Mouse (Mus musculus) intestine, embryonic 16.5 days (tissue): ENCODE data around the gene Kidins220. TPM values are rescaled to one million over a fixed set of nuclear protein-coding genes. Genes with fewer than 3 reads are reported as not detected.

Source experiments
- ATAC-seq: fragments of 200-750 bp; cut with Nextera tagmentation; 2 replicates; pipeline ENCODE4 v1.8.0; 2017; ENCODE audit warnings: moderate TSS enrichment, moderate library complexity
- H3K27ac ChIP-seq: fragments of 300-500 bp; sonication (generic); 2 replicates; pipeline ENCODE4 v1.5.1; 2014; ENCODE audit warnings: mild to moderate bottlenecking, low read length
- H3K27me3 ChIP-seq: fragments of 300-500 bp; sonication (generic); replicated peaks from 2 replicates; pipeline ENCODE4 v1.6.1; 2014; ENCODE audit warnings: low read length, control low read depth, mixed read lengths; ENCODE audit not compliant: control insufficient read depth, insufficient read depth
- H3K36me3 ChIP-seq: fragments of 300-500 bp; sonication (generic); 2 replicates; pipeline ENCODE4 v1.6.1; 2014; ENCODE audit warnings: low read length, control low read depth; ENCODE audit not compliant: control insufficient read depth, insufficient read depth
- H3K4me1 ChIP-seq: fragments of 300-500 bp; sonication (generic); 2 replicates; pipeline ENCODE4 v1.6.1; 2014; ENCODE audit warnings: low read length, control low read depth, mixed read lengths; ENCODE audit not compliant: control insufficient read depth, insufficient read depth
- H3K4me2 ChIP-seq: fragments of 300-500 bp; sonication (generic); 2 replicates; pipeline ENCODE4 v1.6.1; 2014; ENCODE audit warnings: low read depth, low read length, control low read depth
- H3K4me3 ChIP-seq: fragments of 300-500 bp; sonication (generic); 2 replicates; pipeline ENCODE4 v1.5.1; 2014; ENCODE audit warnings: mild to moderate bottlenecking, low read length
- H3K9ac ChIP-seq: fragments of 300-500 bp; sonication (generic); 2 replicates; pipeline ENCODE4 v1.6.1; 2014; ENCODE audit warnings: low read depth, low read length
- H3K9me3 ChIP-seq: fragments of 300-500 bp; sonication (generic); 2 replicates; pipeline ENCODE4 v1.6.1; 2016; ENCODE audit warnings: low read length, control low read depth; ENCODE audit not compliant: control insufficient read depth
- WGBS: fragments of 180-500 bp; shearing (Covaris S2); extraction: QIAGEN DNeasy Blood & Tissue Kit; methylation state at CpG from one replicate; pipeline ENCODE4 v1.1.7; 2014; 5-methylcytosine and 5-hydroxymethylcytosine counted together
- polyA plus RNA-seq: library from polyadenylated mRNA; unstranded; fragments of >200 nt; fragmentation: Nextera tagmentation; extraction: Ambion mirVana; gene quantifications from 2 replicates; pipeline ENCODE4 v1.2.1, GENCODE M21; 2015

Kidins220 gene
- polyA plus RNA-seq, 1 experiment from 2014 or later, result 19.1 TPM

DNA sequence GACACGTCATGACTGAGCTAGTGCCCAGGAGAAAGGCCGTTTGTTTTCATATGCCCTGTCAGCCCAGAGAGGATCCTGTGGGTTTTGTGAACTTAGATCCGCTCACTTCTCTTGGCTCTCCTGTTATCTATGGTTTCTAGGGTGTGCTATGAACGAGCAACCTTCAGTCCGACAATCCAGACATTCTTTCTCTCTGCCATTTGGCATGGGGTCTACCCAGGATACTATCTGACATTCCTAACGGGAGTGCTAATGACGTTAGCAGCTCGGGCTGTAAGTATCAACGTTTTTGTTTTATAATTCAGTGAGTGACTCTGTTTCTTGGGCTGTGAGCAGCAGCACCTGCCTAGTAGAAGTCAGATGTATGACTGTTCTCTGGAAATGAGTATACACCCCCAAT is 19.6 kb upstream of the Kidins220 start:
- 82% methylated on average over 9 of the region's 9 CpGs for WGBS
- H3K27me3 ChIP-seq, result no peaks in the 10 kb centered on the region
- no peak overlapping the region for H3K9ac ChIP-seq
- H3K27ac ChIP-seq, result no peak overlapping the region
- no peak overlapping the region for H3K4me2 ChIP-seq
- H3K4me3 ChIP-seq, result no peak overlapping the region
- no peaks in the 10 kb centered on the region; the same call in 1 of the 2 replicates for H3K36me3 ChIP-seq
- H3K9me3 ChIP-seq, result no peaks in the 10 kb centered on the region
- no peak for ATAC-seq
- no peaks in the 10 kb centered on the region for H3K4me1 ChIP-seq

DNA sequence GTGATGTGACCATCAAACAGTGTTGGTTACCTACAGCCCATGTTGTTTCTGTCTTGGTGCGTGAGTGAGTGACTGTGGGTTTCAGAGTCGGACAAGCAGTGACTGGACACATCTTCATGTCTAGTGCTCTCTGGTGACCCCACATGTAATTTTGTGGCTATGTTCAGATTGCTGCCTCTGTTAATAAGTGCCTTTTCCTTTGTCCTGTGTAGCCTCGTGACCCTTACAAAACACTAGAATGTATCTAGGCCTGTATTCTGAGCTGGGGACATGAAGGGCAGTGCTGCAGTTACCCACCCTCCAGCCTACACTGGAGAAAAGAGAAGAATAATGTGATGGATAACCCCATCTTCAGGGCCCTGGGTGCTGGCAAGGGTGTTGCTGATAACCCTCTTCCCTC is 16.2 kb upstream of the Kidins220 start:
- Histone ChIP-seq H3K4me3 (no peak overlapping the region), H3K4me2 (no peak overlapping the region), H3K4me1 (no peaks in the 10 kb centered on the region), H3K36me3 (no peaks in the 10 kb centered on the region; the same call in 1 of the 2 replicates), H3K9ac (no peak overlapping the region), H3K27me3 (no peaks in the 10 kb centered on the region), H3K27ac (no peak overlapping the region), H3K9me3 (no peaks in the 10 kb centered on the region)
- WGBS, result 94% methylated on average over 3 of the region's 3 CpGs
- ATAC-seq, result no peak

DNA sequence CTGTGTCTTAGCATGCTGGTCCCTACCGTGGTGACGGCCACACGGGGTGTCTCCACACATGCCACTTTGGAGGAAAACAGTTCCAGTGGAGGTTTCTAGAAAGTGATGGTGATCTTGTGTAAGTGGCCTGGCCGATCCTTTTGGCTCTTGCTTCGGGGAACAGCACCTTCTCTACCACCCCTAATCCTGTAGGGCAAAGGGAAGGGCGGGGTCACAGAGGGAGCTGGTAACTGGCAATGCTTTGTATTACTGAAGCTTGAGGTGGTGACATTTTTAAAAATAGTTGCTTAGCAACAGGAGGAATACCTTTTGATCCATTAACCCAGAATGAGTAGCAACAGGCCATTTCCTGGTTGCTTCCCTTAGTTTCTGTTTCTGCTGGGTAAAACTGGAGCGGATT is 12.9 kb upstream of the Kidins220 start:
- H3K4me1 ChIP-seq, result no peaks in the 10 kb centered on the region

DNA sequence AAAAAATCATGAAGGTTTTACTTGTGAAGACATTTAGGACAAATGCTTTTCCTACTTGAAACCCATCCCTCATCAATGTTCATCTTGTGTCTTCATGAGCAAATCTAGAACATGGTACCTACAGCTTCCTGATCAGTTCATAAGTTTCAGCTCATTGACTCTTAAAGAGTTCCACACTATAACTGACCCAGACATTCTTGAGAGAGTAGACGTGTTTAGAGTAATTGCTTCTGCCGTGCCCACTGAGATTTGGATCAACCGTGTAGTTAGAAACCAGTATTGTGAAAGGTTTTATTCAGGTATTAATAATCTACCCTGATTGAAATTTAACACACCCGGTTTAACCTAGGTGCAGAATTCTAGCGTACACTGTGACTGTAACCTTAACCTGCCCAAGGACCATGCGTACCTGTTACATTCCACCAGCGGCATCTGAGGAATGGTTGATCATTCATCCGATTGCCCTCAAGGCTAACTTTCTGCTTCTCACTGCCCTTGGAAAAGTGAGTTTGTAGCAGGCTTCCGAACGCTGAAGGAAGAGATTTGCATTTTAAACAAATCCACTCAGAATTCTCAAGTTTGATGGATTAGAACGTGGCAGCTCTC is 12.3 kb upstream of the Kidins220 start:
- H3K27ac ChIP-seq, result no peak overlapping the region
- ATAC-seq, result no peak
- WGBS, result 84% methylated on average over 11 of the region's 11 CpGs

More for the DNA sequence above, 12.9 kb upstream of the Kidins220 start:
- H3K27ac ChIP-seq, result no peak overlapping the region
- ATAC-seq, result no peak
- no peak overlapping the region for H3K4me2 ChIP-seq
- H3K27me3 ChIP-seq, result no peaks in the 10 kb centered on the region
- no peaks in the 10 kb centered on the region for H3K9me3 ChIP-seq
- whole genome bisulfite sequencing, result 88% methylated on average over 7 of the region's 7 CpGs
- no peak overlapping the region for H3K4me3 ChIP-seq
- no peak overlapping the region for H3K9ac ChIP-seq
- no peaks in the 10 kb centered on the region for H3K36me3 ChIP-seq

DNA sequence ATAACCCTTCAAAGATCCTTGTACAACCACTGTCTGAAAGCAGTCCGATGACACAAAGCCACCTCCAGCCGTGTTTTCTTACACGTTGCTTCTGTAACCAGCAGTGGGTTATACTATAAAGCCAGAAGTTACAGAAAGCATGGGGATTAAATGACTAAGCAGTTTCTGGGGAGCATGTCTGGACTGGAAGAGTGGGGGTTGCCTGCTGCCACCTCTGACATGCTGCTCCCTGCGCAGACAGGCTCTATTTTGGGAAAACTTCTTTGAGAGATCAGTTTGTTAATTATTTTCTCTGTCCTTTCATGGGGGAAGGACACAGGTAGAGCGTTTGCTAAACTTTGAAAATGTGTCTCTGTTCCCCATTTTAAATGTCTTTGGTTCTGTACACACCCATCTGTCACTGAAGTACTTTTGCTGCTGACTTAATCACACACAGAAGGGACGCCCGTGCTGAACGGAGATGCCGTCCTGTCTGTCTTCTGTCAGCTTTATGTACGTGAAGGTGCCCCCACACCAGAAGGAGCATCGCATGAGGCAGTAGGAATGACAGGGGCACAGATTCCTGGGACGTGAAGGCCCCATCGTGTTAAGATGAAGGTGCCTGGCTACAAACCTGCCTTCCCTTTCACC is 11.2 kb upstream of the Kidins220 start:
- Histone ChIP-seq H3K4me3 (no peak overlapping the region), H3K9me3 (no peaks in the 10 kb centered on the region), H3K27ac (no peak overlapping the region), H3K36me3 (no peaks in the 10 kb centered on the region), H3K9ac (no peak overlapping the region), H3K4me2 (no peak overlapping the region), H3K27me3 (no peaks in the 10 kb centered on the region), H3K4me1 (no peaks in the 10 kb centered on the region)
- 68% methylated on average over 13 of the region's 13 CpGs for WGBS
- no peak for ATAC-seq

More for the DNA sequence above, 12.3 kb upstream of the Kidins220 start:
- H3K4me3 ChIP-seq, result no peak overlapping the region
- no peaks in the 10 kb centered on the region for H3K4me1 ChIP-seq
- no peaks in the 10 kb centered on the region for H3K27me3 ChIP-seq
- no peaks in the 10 kb centered on the region for H3K9me3 ChIP-seq
- H3K9ac ChIP-seq, result no peak overlapping the region
- H3K4me2 ChIP-seq, result no peak overlapping the region
- H3K36me3 ChIP-seq, result no peaks in the 10 kb centered on the region

DNA sequence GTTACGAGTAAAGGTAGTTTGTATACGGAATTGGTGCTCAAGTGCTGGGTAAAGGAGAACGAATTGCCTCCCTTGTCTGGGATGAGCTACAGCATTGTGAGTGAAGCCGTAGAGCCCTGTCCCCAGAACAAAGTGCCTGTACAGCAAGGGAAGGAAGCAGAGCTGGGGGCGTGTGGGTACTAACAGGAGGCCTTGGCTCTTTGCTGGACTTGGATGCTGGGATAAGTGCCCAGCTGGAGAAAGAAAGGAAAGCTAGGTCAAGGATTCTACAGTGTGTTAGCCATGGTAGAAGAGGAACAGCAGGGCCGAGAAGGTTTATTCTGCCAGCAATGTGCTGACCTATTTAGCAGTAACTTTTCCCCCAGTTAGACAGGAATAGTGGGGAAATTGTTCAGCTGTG is 9.3 kb upstream of the Kidins220 start:
- Histone ChIP-seq H3K4me3 (no peak overlapping the region), H3K4me1 (no peaks in the 10 kb centered on the region), H3K27me3 (no peaks in the 10 kb centered on the region), H3K9ac (no peak overlapping the region), H3K27ac (no peak overlapping the region), H3K4me2 (no peak overlapping the region), H3K9me3 (no peaks in the 10 kb centered on the region), H3K36me3 (no peaks in the 10 kb centered on the region)
- 73% methylated on average over 6 of the region's 6 CpGs for WGBS
- no peak for ATAC-seq

DNA sequence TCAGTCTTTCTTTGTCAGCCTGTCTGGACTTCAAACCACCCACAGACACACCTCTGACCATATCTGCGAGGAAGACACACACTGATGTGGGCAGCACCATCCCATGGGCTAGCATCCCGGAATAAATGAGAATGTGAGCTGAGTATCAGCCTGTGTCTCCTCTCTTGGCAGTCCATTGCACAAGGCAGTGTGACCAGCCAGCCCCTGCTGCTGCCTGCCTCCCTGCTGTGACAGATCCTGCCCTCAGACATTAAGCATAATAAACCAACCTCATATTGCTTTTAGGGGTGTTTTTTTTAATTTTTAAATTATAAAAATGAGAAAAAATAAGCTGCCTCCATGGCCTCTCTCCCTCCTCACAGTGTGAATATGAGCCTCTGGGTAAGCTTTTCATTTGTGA is 8.7 kb upstream of the Kidins220 start:
- Histone ChIP-seq H3K4me2 (no peak overlapping the region), H3K27ac (no peak overlapping the region), H3K9me3 (no peaks in the 10 kb centered on the region), H3K36me3 (no peaks in the 10 kb centered on the region), H3K27me3 (no peaks in the 10 kb centered on the region), H3K4me3 (no peak overlapping the region), H3K9ac (no peak overlapping the region), H3K4me1 (no peaks in the 10 kb centered on the region)
- 92% methylated on average over 2 of the region's 2 CpGs for WGBS
- ATAC-seq, result no peak

DNA sequence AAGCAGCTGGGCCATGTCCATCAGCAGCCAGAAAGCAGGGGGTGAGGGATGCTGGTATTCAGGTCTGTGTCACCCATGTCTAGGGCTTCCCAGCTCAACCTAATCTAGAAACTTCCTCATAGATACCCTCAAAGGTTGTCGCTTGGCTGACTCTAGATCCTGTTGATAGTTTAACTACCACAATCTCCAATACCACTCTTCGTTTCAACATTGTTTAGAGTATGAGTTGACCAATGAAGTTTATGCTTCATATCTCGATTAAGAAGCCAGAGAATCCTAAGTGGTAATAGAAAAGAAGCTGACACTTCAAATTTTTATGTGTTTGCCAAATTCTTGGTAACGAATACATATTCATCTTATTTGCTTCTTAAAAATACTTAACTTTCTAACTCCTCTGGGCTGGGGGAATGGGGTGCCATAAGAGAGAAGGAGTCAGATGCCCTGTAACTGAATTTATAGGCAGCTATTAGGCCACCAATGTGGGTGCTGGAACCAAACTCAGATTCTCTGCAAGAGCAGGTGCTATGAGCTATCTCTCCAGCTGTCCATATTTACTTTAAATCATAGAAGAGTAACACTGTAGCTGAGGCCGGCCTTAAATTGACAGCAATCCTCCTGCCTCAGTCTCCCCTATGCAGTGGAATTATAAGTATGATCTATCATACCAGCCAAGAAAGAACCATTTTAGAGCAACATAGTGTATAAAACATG is 3.1 kb upstream of the Kidins220 start:
- Histone ChIP-seq H3K27ac (no peak overlapping the region), H3K4me2 (no peak overlapping the region), H3K4me3 (no peak overlapping the region), H3K36me3 (no peaks in the 10 kb centered on the region), H3K9ac (no peak overlapping the region), H3K27me3 (no peaks in the 10 kb centered on the region), H3K9me3 (no peaks in the 10 kb centered on the region), H3K4me1 (peaks cover 5% of the 10 kb centered on the region)
- ATAC-seq, result no peak
- WGBS, result 80% methylated on average over 5 of the region's 5 CpGs

DNA sequence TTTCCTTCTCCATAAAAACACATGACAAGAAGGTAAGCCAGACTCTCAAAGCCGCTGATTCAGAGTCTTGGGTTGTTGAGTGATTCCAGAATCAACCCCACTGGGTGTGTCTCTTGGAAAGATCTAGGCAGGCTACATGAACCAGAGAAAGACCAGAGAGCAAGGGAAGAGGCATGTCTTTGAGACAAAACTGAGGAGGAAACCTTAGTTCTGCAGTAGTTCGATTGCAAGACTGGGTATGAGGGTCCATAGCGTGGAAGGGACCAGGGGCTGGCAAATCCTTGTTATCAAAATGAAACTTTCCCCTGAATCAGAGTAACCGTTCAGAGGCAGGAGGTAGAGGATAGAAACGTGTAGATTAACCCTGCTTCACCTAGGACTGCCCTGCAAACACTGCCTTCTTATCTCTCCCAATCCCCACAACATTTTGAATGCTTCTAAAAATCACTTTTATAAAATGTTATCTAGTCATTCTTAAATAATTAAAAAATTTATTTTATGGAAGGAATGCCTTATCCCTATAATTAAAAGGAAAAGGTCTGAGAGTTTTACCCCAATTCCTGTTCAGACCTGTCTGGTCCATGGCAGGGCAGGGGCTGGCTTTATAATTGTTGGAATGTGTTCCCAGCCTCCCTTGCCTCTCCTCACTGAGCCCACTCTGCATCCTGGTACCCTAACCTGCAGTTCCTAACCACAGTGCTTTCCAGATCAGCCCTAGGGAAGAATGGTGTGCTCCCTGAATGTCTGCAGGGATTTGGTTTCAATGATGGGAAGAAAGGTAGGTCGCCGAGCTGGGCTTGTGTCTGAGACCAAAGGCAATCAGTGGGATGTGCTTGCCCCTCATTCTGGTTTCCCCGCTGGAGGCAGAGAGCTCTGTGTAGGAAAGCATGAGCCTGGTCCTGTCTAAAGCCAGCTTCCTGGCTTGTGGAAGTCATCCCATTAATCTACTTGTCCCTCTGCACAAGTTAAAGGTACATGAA is 2.1 kb upstream of the Kidins220 start:
- Histone ChIP-seq H3K27ac (no peak overlapping the region), H3K9ac (no peak overlapping the region), H3K4me1 (peaks cover 5% of the 10 kb centered on the region), H3K27me3 (no peaks in the 10 kb centered on the region), H3K36me3 (no peaks in the 10 kb centered on the region), H3K9me3 (no peaks in the 10 kb centered on the region), H3K4me3 (no peak overlapping the region), H3K4me2 (no peak overlapping the region)
- 69% methylated on average over 8 of the region's 8 CpGs for WGBS
- no peak for ATAC-seq
